Mouse (Mus musculus): ENCODE data around the gene Itih4. TPM values are rescaled to one million over a fixed set of nuclear protein-coding genes. Genes with fewer than 3 reads are reported as not detected.

Gene Itih4
- total RNA-seq, 4 experiments from 2014 or later, result 3.1 to 5.7 (median 4.7) TPM

DNA sequence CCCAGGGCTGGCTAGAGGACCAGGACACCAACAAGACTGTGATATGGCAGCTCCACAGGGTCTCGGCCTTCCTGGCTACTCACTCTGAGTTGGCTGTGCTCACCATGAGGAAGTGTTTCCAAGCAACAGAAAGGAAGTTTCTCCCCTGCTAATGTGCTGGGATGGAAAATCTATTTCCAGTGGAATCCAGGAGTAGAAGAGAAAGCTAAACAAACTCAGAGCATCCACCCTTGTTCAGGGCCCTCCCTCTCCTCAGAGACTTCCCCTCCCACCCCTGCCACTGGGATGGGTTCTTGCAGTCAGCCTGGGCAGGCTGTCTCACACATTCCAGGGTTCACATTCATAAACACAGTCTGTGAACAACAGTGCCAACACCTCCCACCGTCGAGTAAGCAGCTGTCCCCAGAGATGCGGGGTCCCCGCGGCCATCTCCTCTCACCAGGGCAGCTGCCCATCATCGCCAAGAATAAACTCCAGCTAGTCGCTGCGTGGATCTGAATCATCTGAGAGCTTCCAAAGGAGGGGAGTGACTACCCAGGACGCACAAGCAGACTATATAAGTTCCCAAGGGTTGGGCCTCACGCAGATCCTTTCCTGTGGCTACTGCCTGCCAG, 7.2 kb upstream of the Itih4 start, which contains the start of gene Mustn1:
Gene Mustn1, plus strand, starts transcription at position 243 of the 614 bp plus-strand sequence.
- peak; percentile 85 for DNase-seq (ENCODE audit: low spot score)

DNA sequence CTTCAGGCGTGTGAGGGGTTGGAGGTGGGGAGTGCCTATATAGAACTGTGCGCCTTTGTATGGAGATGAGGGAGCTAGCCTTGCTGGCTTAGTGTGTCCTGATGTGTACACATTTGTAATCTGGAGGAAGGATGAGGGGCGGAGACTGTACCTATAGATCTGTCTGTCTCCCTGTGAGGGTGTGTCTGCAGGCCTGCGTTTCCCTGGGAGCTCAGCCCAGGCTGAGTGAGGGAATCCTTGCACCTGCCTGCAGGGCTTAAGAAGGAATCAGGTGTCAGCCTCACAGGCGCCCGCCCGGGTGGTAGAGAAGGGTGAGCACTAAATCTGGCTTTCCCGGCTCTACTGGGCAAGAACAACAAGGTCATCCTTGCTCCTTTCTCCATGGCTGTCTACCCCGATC, 6.5 kb upstream of the Itih4 start:
- DNase-seq (ENCODE audit: low spot score), result no peak

DNA sequence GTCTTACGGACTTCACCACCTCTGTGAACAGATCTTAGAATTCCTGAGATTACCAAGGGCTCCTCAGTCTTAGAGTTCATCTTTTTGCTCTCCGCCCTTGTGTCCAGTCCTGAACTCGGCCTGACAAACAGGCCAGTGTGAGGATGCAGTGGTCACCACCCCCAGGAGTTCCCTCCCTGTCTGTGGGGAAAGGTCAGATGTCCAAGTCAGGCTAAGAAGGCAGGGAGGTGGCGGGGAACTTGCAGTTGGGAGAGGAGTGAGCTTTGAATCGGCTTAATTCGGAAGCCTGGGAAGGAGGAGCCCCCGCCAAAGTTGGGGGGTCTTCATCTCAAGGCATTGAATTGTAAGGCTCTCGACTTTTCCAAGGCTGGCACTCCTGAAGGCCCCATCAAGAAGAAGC, 6.0 kb upstream of the Itih4 start:
- no peak for DNase-seq (ENCODE audit: low spot score)

DNA sequence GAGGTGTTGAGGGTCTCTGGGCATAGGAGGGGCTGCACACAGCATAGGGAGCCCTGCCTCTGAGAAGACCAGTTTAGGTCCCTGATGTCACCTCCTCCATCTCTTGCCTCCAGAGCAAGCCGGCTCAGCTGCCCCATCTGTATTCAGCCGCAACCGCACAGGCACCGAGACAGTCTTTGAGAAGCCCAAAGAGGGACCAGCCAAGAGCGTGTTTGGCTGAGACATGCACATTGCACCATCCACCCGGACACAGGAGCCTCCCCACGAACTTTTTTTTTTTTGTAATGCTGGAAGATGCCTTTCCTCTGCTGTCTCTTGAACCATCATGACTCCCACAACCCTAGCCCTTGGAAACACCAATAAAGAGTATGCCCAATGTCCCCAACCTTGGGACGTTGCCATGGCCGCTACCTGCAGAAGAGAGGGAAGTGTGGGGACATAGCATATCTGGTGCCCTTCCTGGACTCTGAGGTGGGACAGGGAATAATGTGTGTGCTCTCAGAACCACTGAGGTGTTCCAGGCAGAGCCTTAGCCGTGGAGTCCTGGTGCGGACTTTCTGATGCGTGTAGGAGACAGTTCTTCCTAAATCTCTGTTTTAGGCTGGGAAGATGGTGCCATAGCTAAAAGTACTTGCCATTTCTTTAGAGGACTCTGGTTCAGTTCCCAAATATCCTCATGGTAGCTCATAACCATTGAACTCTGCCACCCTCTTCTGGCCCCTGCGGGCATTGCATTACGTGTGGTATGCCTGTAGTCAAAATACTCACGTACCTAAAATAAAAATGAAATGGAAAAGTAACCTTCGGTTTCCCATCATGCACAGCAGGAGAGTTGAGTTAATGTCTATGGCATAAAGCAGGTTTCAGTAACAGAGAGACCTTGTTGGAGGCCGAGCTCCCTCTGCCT, 5.2 kb upstream of the Itih4 start:
- peak; percentile 78 for DNase-seq (ENCODE audit: low spot score)

DNA sequence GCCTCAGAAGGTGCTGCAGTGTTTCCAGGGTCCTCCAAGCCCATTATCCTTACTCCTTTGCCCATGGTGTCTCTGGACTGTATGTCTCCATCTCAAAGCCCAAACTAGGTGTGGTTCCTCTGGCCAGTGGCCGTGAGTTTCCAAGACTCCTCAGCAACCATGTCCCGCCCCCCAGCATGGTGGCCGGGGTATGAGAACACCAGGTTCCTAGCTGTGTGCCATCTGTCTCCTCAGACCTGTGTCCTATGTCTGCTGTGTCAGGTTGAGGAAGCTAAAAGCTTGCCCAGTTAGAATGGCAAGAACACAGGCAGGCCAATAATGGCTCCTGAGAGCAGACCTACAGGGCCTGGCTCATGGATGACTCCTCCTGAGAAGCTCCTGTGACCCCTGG, 4.6 kb upstream of the Itih4 start:
- DNase-seq (ENCODE audit: low spot score), result no peak

DNA sequence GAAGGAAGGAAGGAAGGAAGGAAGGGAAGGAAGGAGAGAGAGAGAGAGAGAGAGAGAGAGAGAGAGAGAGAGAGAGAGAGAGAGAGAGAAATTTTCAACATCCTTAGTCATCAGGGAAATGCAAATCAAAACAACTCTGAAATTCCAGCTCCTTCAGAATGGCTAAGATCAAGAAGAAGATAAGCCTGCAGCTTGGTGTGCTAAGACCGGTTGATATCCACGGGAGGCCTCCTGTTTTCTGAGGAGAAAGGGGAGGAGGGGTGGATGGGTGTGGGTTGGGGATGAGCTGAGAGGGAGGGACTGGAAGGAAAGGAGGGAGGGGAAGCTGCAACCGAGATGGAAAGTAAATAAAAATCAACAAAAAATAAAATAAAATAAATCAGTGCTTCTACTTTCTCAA, 978 bp upstream of the Itih4 start:
- no peak for DNase-seq (ENCODE audit: low spot score)

DNA sequence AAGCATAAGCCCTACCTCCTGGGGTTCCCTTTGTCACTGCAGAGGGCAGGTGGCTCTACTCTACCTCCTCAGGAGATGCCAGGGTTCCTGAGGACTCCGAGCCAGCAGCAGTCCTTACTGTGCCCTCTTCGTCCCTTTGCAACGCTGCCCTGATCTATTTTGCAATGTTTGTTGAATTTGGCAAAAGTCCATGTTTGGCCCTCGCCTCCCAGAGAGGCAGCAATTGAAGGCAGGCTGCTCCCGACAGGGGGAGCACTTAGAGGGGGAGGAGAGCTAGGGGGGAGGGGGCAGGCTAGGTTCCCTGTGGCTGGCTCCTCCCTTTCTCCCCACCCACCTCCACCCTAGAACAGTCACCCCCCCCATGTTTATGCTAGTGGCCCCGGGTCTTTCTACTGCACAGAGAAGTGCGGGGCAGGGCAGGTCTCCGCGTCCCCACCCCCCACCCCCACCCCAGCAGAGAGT, 2.0 kb downstream of the Itih4 start:
- peak; percentile 50 for DNase-seq (ENCODE audit: low spot score)

DNA sequence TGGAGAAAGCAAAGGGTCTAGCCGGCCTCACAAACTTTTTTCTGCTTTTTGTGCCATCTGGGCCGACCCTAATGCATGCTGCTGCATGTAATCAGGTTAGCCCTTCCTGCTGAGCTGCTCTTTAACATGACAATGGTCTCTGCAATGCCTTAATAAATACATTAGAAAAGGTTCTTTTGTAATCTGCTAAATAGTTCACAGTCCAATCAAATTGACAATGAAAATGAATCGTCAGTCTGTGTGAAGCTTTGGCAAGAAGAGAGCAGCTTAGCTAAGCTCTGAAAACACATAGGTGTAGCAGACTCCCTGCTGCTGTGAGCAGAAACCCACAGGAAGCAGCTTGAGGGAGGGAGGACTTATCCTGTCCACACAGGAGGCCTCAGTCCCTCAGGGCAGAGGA, 13.7 kb downstream of the Itih4 start:
- DNase-seq (ENCODE audit: low spot score), result no peak

DNA sequence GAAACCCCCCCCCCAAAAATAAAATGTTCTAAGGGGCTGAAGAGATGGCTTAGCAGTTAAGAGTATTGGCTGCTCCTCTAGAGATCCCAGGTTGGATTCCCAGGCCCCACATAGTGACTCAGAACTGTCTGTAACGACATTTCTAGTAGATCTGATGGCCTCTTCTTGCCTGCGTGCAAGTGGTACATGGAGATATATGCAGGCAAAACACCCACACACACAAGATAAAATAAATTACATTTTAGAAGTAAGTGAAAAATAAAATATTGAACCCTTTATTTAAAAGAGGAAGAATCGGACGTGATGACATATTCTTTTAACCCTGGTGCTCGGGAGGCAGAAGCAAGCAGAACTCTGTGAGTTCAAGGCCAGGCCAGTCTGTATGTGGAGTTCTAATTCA, 16.4 kb downstream of the Itih4 start:
- DNase-seq (ENCODE audit: low spot score), result no peak

DNA sequence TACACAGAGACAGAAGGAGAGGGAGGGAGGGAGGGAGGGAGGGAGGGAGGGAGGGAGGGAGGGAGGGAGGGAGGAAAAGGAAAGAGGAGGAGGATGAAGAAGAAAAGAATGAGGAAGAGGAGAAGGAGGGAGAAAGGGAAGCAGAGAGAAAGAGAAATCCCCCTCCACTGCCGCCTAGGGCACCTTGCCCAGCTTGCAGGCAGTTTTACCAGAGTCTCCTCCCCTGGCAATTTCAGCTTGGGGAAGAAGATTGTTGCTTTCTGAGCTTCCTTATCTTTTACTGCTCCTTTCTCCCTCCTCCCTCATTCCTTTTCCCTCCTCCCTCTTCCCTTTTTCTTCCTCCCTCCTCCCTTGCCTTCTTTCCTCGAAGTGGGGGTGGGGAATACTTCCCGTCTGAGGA, 16.8 kb downstream of the Itih4 start:
- no peak for DNase-seq (ENCODE audit: low spot score)

DNA sequence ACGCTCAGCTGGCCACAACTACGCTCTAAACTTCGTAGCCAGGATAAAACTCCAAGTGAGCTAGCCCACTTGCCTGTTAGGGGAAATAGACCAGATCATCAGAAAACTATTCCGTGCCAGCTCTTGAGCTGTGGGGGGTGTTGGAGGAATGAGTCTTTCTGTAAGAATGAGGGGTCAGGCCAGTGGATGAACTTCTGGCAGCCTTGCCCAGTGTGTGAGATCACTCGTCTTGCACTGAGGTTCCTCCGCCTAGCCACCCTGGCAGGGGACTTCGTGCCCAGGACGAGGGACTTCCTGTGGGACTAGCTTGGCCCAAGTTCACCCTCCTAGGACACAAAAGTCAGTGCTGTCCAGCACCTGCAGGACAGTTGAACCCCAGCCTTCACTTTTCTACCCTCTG, 18.0 kb downstream of the Itih4 start:
- DNase-seq (ENCODE audit: low spot score), result no peak

DNA sequence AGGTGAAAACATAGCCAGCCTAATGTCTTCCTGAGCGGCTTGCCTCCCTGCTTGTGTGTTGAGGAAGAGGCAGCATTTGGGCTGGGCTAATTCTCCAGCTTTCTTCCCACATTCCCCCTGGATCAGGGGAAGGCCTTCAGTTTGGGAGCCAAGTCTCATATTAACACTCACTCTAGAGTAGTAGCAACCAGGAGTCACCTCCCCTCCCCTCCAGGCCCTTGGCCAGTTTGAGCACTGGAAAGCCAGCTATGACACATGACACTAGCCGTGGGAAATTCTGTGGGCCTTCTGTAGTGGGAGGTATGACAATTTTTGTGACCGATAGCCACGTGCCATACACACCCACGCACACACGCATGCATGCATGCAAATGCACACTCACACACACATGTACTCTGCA, 19.7 kb downstream of the Itih4 start:
- DNase-seq (ENCODE audit: low spot score), result no peak

DNA sequence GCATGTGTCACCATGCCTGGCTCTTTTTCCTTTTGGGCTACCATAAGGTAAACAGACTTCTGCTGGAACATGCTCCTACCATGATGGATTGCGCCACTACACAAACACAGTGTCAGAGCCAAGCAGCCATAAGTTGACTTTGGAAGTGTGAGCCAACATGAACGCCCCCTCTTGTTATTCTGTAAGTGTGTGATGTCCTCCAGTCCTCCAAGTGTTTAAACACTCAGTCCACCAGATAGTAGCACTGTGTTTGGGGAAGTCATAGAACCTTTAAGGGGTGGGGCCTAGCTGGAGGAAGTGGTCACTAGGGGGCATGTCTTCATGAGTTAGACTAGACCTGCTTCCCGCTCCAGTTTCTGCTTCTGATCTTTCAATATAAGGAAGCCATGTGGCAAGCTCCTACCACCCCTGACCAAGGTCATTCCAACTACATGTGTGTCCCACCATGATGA, 21.6 kb downstream of the Itih4 start:
- no peak for DNase-seq (ENCODE audit: low spot score)

DNA sequence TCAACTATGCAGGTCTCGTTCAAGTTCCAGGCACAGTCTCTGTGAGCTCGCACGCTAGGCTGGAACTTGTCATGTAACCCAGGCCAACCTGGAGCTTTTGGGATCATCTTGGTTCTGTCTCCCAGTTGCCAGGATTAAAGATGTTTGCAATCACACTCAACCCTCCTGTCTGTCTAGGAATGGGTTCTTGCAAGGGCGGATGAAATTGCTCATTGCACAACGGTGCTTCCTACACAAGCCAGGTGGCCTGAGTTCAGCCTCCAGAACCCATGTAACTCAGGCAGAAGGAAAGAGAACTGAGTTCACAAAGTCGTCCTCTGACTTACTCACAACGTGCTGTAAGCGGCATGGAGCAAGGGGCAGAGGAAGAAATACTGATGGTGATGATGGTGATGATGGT, 24.9 kb downstream of the Itih4 start:
- no peak for DNase-seq (ENCODE audit: low spot score)

DNA sequence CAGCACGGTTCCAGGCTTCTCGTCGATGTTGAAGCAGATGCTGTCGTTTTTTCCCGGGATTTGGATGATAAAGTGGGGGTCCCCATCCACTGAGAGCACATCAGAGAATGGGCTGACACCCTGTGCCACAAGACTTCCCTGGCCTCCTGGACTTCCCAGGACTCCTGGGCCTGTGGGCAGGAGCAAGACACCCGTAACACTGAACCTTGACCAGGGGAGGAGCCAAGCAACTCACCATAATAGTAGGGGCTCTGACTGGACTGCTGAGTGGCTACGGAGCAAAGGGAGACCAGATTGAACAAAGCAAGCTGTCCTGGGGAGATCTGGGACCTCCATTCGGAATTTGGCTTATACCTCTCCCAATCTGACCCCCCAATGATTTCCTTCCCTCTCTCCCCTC, 26.4 kb downstream of the Itih4 start:
- DNase-seq (ENCODE audit: low spot score), result no peak

DNA sequence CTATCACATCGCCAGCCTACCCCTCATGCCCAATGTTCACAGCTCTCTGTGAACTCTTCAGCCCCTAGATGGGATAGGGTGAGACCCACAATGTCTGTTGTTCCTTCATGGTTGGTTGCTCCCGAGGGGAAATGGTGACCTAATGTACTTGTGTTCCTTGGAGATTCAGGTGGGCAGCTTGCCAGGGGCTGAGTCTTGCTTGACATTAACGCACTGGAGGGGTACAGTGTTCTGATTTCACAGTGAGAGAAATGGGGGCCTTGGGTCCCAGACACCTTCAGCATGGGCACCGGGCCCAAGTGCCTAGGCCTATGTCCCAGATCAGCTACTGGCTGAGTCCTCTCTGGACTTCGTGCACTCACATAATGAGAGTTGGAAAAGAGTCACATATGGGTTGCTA, 27.1 kb downstream of the Itih4 start:
- no peak for DNase-seq (ENCODE audit: low spot score)

DNA sequence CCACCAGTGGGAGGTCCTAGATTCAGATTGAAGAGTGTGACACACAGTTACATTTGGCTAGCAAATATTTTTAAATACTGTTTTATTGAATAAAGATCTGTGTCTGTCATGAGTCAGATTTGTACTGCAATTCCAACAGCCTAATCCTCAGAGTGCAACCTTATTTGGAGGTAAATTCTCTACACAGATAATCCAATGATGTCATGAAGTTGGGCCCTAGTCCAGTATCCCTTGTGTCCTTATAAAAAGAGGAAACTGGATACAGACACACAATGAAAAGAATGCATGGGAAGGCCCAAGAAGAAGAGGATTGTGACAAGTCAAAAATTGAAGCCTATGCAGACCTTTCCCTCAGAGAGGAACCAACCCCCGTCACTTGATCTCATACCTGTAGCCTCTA, 30.2 kb downstream of the Itih4 start:
- DNase-seq (ENCODE audit: low spot score), result no peak

DNA sequence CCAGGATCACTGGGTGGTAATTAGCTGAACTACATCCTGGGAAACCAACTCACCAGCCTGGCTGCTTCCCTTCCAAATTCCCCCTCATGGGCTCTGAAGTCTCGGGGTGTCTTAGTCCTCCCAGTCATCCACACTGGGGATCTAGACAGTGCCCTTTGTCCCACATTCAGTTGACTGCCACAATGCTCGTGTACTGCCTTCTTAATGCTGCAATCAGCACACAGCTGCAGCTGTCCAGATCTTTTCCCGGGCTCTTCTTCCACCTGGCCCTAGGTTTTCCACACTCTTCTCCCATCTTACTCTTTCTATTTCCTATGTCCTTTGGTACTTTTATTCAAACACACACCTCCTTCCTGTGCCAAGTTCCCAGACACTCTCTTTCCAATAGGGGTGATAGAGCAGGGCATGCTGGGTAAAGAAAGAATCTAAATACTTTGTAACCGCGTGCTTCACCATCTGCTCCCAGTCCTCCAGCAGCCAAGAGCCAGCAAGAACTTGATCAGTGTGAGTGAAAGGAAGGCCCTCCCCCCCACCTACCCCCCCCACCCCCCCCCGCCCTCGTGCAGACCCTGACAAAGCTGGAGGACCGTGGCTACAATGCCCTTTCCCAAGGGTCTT, 35.9 kb downstream of the Itih4 start:
- no peak for DNase-seq (ENCODE audit: low spot score)

DNA sequence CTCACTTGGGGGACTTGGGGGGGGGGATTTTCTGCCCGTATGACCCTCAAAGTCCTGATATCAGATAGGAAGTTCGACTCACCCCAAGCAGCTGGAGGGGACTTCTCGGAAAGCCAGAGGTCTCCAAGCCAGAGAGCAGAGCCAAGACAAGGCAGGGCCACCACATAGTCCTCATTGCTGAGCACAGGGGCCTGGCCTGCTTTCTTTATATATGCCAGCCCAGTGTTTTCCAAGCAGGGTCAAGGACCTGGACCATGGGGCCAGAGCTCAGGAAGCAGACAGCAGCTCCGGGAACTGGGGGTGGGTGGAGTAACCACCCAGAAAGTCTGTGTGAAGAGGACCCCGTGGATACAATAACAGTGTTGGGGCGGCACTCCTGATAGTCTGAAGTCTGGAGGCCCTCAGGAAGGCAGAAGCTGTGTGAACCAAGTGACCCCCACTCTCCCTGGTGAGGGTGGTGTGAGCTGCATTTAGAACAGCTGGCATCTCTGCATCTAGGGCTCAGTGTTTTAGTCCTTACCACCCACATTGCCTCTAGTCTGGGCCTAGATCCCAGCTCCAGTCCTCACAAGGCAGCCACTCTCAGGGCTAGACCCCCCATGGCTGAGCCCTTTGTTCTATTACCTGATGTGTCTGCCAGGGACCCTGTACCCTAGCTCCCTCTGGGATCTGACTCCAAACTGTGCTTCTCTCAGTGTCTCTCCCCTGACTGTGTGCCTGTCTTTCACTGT, 37.3 kb downstream of the Itih4 start, which contains the start of gene Itih3:
Gene Itih3, minus strand, starts transcription at position 386 of the 731 bp plus-strand sequence.
- no peak for DNase-seq (ENCODE audit: low spot score)

DNA sequence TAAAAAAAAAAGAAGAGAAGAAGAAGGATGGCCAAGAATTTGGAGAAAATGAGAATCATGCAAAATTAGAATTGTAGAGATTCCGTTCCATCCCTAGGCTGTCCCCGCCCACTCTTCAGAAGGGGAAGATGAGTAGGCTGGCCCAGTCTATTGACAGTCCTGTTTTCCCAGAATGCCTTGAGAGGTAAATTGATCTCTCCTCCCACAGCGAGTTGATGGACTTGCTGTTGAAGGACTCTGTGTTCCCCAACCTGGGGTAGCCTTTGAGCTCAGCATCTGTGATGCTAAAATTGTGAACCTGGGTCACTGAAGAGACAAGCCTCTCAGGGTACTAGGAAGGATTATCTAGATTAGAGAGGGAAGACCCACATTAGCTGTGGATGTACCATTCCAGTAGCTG, 39.2 kb downstream of the Itih4 start:
- DNase-seq (ENCODE audit: low spot score), result no peak

DNA sequence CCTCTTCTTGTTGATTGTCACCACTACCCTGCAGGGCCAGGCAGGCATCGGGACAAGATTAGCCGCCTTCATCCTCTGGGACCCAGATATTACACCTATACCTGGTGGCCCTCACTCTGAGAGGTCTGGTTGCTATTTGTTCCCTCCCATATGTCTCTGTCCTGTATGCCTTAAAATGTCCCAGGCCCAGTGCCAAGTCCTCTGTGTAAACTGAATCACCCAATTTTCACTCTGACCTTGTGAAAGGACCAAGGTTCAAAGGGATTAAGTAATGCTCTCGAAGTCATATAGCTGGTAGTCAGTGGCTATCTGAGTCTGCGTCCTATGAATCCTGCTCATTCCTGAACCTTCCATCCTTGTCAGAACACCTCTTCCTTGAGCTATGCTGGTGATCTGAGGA, 44.1 kb downstream of the Itih4 start:
- DNase-seq (ENCODE audit: low spot score), result no peak

DNA sequence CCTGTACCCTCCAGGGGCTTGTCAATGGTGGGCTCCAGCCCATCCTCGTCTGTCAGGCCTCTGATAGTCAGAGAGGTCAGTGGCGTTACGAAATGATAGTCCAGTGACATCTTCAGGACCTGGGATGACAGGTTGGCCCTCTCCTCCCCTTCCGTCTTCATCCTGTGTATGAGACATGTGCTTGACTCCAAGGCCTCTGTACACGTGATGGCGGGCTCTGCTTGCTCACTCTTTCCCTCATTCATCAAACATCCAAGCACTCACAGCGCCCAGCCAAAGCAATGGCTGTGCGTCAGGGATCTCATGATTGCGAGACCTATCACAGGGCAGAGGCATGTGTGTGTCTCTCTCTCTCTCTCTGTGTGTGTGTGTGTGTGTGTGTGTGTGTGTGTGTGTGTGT, 47.1 kb downstream of the Itih4 start:
- DNase-seq (ENCODE audit: low spot score), result no peak

Data from heart, adult 8-10 months (tissue).